Mouse (Mus musculus) heart, embryonic 16.5 days (tissue): Measurements from ENCODE around the gene Htr6. TPM values are rescaled to one million over a fixed set of nuclear protein-coding genes. Genes with fewer than 3 reads are reported as not detected.

ENCODE experiments used
- ATAC-seq: fragments of 200-750 bp; cut with Nextera tagmentation; replicated peaks from 2 replicates; pipeline ENCODE4 v1.8.0; 2017; ENCODE audit warnings: moderate number of reproducible peaks; ENCODE audit not compliant: insufficient read depth, low FRiP score; ENCODE audit errors: extremely low read depth
- H3K27ac ChIP-seq: fragments of 300-500 bp; sonication (generic); 2 replicates; pipeline ENCODE4 v1.5.1; 2014; ENCODE audit warnings: mild to moderate bottlenecking, low read length, control low read depth, moderate library complexity
- H3K27me3 ChIP-seq: fragments of 300-500 bp; sonication (generic); 2 replicates; pipeline ENCODE4 v1.6.1; 2014; ENCODE audit warnings: low read length, mixed read lengths; ENCODE audit not compliant: control insufficient read depth, insufficient read depth
- H3K36me3 ChIP-seq: fragments of 300-500 bp; sonication (generic); 2 replicates; pipeline ENCODE4 v1.6.1; 2014; ENCODE audit not compliant: control insufficient read depth, insufficient read depth
- H3K4me1 ChIP-seq: fragments of 300-500 bp; sonication (generic); 2 replicates; pipeline ENCODE4 v1.6.1; 2014; ENCODE audit warnings: low read length, mixed read lengths; ENCODE audit not compliant: control insufficient read depth, insufficient read depth
- H3K4me2 ChIP-seq: fragments of 300-500 bp; sonication (generic); 2 replicates; pipeline ENCODE4 v1.6.1; 2014; ENCODE audit warnings: low read depth, mild to moderate bottlenecking, control low read depth, low read length
- H3K4me3 ChIP-seq: fragments of 300-500 bp; sonication (generic); 2 replicates; pipeline ENCODE4 v1.5.1; 2014; ENCODE audit warnings: mild to moderate bottlenecking, control low read depth, low read length
- H3K9ac ChIP-seq: fragments of 300-500 bp; sonication (generic); 2 replicates; pipeline ENCODE4 v1.6.1; 2014; ENCODE audit warnings: low read length, control low read depth
- H3K9me3 ChIP-seq: fragments of 300-500 bp; sonication (generic); replicated peaks from 2 replicates; pipeline ENCODE4 v1.6.1; 2016; ENCODE audit warnings: low read length; ENCODE audit not compliant: control insufficient read depth
- WGBS: fragments of 180-500 bp; shearing (Covaris S2); extraction: QIAGEN DNeasy Blood & Tissue Kit; methylation state at CpG from one replicate; pipeline ENCODE4 v1.1.7; 2014; 5-methylcytosine and 5-hydroxymethylcytosine counted together
- polyA plus RNA-seq: library from polyadenylated mRNA; unstranded; fragments of >200 nt; fragmentation: Nextera tagmentation; extraction: Ambion mirVana; gene quantifications from 2 replicates; pipeline ENCODE4 v1.2.1, GENCODE M21; 2015

Gene Htr6
- polyA plus RNA-seq, 1 experiment from 2014 or later = not detected

DNA sequence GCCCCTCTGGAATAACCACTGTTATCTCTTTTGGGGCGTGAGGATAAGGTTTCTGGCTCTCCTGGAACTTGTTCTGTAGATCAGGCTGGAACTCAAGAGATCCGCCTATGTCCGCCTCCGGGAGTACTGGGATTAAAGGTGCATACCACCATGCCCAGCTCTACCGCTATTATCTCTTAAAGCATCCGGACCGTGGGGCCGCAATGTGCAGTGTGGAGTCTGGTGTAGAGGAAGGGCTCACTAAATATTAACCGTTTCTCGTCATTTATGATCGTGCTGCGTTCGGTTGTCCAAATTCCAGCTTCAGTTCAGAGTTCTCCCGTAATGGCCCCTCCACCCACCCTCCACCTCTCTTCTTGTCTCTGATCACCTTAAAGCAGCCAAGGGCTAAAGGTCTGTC lies 57.0 kb downstream of the Htr6 start:
- 66% methylated on average over 14 of the region's 14 CpGs for WGBS
- ATAC-seq = no peak
- no peaks in the 10 kb centered on the region for H3K27me3 ChIP-seq
- peaks cover 9% of the 10 kb centered on the region; the same call in 1 of the 2 replicates for H3K4me1 ChIP-seq
- H3K9ac ChIP-seq = no peak overlapping the region
- H3K36me3 ChIP-seq = peaks cover 6% of the 10 kb centered on the region; the same call in 1 of the 2 replicates
- no peak overlapping the region for H3K27ac ChIP-seq
- H3K4me3 ChIP-seq = no peak overlapping the region
- no peak overlapping the region for H3K4me2 ChIP-seq
- peaks cover 8% of the 10 kb centered on the region for H3K9me3 ChIP-seq

DNA sequence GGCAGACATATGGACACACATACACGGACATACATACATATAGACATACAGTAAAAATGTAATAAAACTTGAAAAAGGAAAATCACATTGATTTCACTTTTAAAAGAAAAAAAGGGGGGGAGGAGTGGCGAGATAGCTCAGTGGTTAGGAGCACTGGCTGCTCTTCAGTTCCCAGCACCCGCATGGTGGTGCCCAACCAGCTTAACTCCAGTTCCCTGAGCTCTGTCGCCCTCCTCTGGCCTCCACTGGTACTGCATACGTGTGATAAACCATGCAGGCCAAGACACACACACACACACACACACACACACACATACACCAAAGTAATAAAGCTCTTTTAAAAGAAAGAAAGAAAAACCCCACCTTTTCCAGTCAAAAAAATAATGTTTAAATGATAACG lies 60.6 kb downstream of the Htr6 start:
- no peak for ATAC-seq

DNA sequence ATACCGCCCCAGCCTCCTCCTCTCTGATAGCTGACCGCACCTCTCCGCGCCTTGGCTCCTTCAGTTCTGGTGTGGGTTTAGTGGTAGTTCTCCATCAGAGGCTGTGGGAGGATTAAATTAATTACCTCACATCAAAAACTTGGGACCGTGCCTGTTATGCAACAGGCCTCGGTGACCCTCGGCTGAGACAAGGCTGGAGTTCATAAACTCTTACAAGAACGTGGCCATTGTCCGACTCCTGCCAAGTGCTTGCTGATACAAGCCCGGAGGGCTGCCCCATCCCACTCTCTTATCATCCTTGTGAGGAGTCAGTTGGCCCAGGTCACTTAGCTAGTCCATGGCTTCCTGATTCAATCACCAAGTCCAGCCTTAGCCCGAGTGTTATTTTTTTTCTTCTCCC lies 62.1 kb downstream of the Htr6 start:
- no peak for ATAC-seq
- no peaks in the 10 kb centered on the region for H3K4me1 ChIP-seq
- H3K9ac ChIP-seq = no peak overlapping the region
- no peak overlapping the region for H3K27ac ChIP-seq
- no peak overlapping the region for H3K4me3 ChIP-seq
- H3K36me3 ChIP-seq = peaks cover 6% of the 10 kb centered on the region; the same call in 1 of the 2 replicates
- H3K27me3 ChIP-seq = no peaks in the 10 kb centered on the region
- peaks cover 8% of the 10 kb centered on the region for H3K9me3 ChIP-seq
- WGBS = 69% methylated on average over 11 of the region's 11 CpGs
- no peak overlapping the region for H3K4me2 ChIP-seq

More for the DNA sequence above, 60.6 kb downstream of the Htr6 start:
- peaks cover 1% of the 10 kb centered on the region; the same call in 1 of the 2 replicates for H3K4me1 ChIP-seq
- H3K36me3 ChIP-seq = peaks cover 6% of the 10 kb centered on the region; the same call in 1 of the 2 replicates
- 72% methylated on average over 6 of the region's 6 CpGs for WGBS
- H3K4me2 ChIP-seq = no peak overlapping the region
- H3K4me3 ChIP-seq = no peak overlapping the region
- H3K27me3 ChIP-seq = no peaks in the 10 kb centered on the region
- no peak overlapping the region for H3K9ac ChIP-seq
- H3K9me3 ChIP-seq = peaks cover 8% of the 10 kb centered on the region
- no peak overlapping the region for H3K27ac ChIP-seq

DNA sequence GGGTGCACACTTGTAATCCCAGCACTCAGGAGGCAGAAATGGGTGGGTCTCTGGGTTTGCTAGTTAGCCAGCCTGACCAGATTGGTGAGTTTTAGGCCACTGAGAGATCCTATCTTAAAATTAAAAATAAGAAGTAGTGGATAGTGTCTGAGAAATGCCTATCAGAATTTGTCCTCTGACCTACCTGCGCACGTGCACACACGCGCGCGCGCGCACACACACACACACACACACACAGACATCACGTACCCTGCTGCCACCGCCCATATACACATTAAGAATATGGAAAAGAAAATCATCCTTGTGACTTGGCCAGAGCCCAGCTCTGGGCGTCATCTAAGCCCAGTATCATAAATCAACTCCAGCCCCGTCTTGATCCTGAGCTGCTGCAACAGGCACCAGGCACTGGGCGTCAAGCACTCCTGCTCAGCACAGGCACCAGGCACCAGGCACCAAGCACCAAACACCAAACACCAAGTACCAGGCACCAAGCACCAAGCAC lies 64.1 kb downstream of the Htr6 start:
- no peak overlapping the region for H3K4me2 ChIP-seq
- H3K4me3 ChIP-seq = no peak overlapping the region
- ATAC-seq = no peak
- no peak overlapping the region for H3K9ac ChIP-seq
- peaks cover 8% of the 10 kb centered on the region for H3K9me3 ChIP-seq
- H3K27me3 ChIP-seq = no peaks in the 10 kb centered on the region
- 92% methylated on average over 13 of the region's 13 CpGs for WGBS
- H3K36me3 ChIP-seq = peaks cover 6% of the 10 kb centered on the region; the same call in 1 of the 2 replicates
- H3K4me1 ChIP-seq = no peaks in the 10 kb centered on the region
- H3K27ac ChIP-seq = no peak overlapping the region

Other genes starting within 250 kb of the Htr6 start
- gene Pla2g5, start 212.1 kb downstream of the Htr6 start, polyA plus RNA-seq = 2.7 and 3.8 TPM in 2 replicates
- gene Gm13030, start 201.6 kb downstream of the Htr6 start, polyA plus RNA-seq = not detected in 2 replicates
- gene Pla2g2e, start 197.6 kb downstream of the Htr6 start, polyA plus RNA-seq = 0.18 TPM in 1 of 2 replicates, not detected in the other
- 3.0 and 3.3 TPM in 2 replicates for gene Otud3, start 161.6 kb downstream of the Htr6 start, polyA plus RNA-seq
- 0.29 and 0.66 TPM in 2 replicates for gene Rnf186, start 108.5 kb downstream of the Htr6 start, polyA plus RNA-seq
- gene Tmco4, start 102.7 kb downstream of the Htr6 start, polyA plus RNA-seq = 7.0 and 8.3 TPM in 2 replicates
- 25.8 and 28.9 TPM in 2 replicates for gene Nbl1, start 17.4 kb upstream of the Htr6 start, polyA plus RNA-seq
- gene Minos1, start 55.5 kb upstream of the Htr6 start, polyA plus RNA-seq = 640 and 697 TPM in 2 replicates
- 382 and 385 TPM in 2 replicates for gene Capzb, start 117.3 kb upstream of the Htr6 start, polyA plus RNA-seq
- 8.9 and 9.3 TPM in 2 replicates for gene Pqlc2, start 235.1 kb upstream of the Htr6 start, polyA plus RNA-seq
- gene Akr7a5, start 235.2 kb upstream of the Htr6 start, polyA plus RNA-seq = 72.1 and 74.5 TPM in 2 replicates